Mouse (Mus musculus) embryonic facial prominence, embryonic 12.5 days (tissue): Measurements from ENCODE around the gene Elk4. TPM values are rescaled to one million over a fixed set of nuclear protein-coding genes. Genes with fewer than 3 reads are reported as not detected.

Experiments
- ATAC-seq: fragments of 200-750 bp; cut with Nextera tagmentation; 2 replicates; pipeline ENCODE4 v1.8.0; 2017; ENCODE audit not compliant: insufficient number of reproducible peaks, insufficient read depth, low FRiP score, low TSS enrichment
- H3K27ac ChIP-seq: fragments of 300-500 bp; sonication (generic); 2 replicates; pipeline ENCODE4 v1.5.1; 2016; ENCODE audit warnings: mild to moderate bottlenecking
- H3K27me3 ChIP-seq: fragments of 300-500 bp; sonication (generic); 2 replicates; pipeline ENCODE4 v1.6.1; 2016; ENCODE audit warnings: mild to moderate bottlenecking, moderate library complexity
- H3K36me3 ChIP-seq: fragments of 300-500 bp; sonication (generic); 2 replicates; pipeline ENCODE4 v1.6.1; 2016; ENCODE audit warnings: mild to moderate bottlenecking
- H3K4me1 ChIP-seq: fragments of 300-500 bp; sonication (generic); 2 replicates; pipeline ENCODE4 v1.6.1; 2016
- H3K4me2 ChIP-seq: fragments of 300-500 bp; sonication (generic); replicated peaks from 2 replicates; pipeline ENCODE4 v1.6.1; 2016; ENCODE audit warnings: mild to moderate bottlenecking, moderate library complexity
- H3K4me3 ChIP-seq: fragments of 300-500 bp; sonication (generic); 2 replicates; pipeline ENCODE4 v1.5.1; 2016; ENCODE audit warnings: mild to moderate bottlenecking
- H3K9ac ChIP-seq: fragments of 300-500 bp; sonication (generic); 2 replicates; pipeline ENCODE4 v1.6.1; 2016; ENCODE audit warnings: mild to moderate bottlenecking, moderate library complexity
- H3K9me3 ChIP-seq: fragments of 300-500 bp; sonication (generic); 2 replicates; pipeline ENCODE4 v1.6.1; 2016; ENCODE audit warnings: mild to moderate bottlenecking, moderate library complexity
- WGBS: fragments of 180-500 bp; shearing (Covaris S2); methylation state at CpG from one replicate; pipeline ENCODE4 v1.1.7; 2016; 5-methylcytosine and 5-hydroxymethylcytosine counted together
- polyA plus RNA-seq: library from polyadenylated mRNA; unstranded; fragments of >200 nt; fragmentation: Nextera tagmentation; extraction: Ambion mirVana; gene quantifications from 2 replicates; pipeline ENCODE4 v1.2.1, GENCODE M21; 2016

The Elk4 gene
- polyA plus RNA-seq, 1 experiment from 2014 or later, result 18.1 TPM

DNA sequence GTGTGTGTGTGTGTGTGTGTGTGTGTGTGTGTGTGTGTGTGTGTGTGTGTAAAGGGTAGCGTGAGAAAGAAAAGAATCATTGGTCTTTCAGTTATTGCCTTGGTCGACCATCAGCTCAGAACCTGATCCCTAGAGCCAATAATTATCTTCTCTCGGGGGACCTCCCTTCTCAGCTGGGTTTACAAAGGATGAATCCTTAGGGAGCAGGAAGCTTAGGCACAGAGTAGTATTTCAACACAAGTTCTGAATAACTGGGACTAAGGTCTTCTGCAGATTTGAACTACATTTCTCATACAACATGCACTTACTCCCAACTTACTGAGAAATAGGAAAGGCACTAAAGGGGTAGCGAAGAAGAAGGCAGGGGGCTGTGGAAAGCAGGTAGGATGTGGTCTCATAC is 17.9 kb upstream of the Elk4 start:
- WGBS, result 64% methylated on average over 4 of the region's 4 CpGs

DNA sequence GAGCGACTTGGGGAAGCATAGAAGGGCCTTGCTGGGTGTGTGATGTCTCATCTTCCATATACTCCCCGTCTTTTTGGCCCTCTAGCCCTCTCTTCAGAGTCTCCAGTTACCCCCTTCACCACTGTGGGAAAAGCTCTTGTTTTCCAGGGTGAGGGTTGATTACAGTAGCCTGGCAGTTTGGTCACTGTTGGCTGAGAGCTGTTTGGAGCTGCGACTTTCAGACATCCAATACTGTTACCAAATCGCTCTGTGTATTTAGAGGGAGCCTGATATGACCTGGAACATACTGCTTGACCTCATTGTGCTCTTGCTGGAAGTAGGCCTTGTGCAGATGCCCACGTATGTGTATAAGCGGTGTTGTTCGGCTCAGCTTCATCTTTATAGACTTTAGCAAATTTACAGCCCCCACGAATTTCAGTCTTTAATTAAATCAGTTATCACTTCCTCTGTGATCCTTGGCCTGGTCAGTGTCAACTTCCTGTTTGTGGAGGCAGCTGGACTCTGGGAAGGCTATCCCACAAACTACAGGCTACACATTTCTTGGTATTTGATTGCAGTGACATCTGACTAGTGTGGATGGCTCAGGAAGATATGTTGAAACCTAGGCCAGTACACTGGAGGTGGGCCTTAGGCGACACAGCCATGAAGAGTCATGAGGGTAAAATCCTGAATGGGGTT is 17.2 kb upstream of the Elk4 start:
- no peaks in the 10 kb centered on the region for H3K9me3 ChIP-seq
- no peak overlapping the region for H3K4me3 ChIP-seq
- no peak overlapping the region for H3K4me2 ChIP-seq
- H3K27ac ChIP-seq, result no peak overlapping the region
- no peak overlapping the region for H3K9ac ChIP-seq
- no peaks in the 10 kb centered on the region for H3K27me3 ChIP-seq
- 80% methylated on average over 9 of the region's 9 CpGs for WGBS
- ATAC-seq, result no peak
- H3K4me1 ChIP-seq, result no peaks in the 10 kb centered on the region
- H3K36me3 ChIP-seq, result no peaks in the 10 kb centered on the region

More for the DNA sequence above, 17.9 kb upstream of the Elk4 start:
- Histone ChIP-seq H3K4me1 (no peaks in the 10 kb centered on the region), H3K4me3 (no peak overlapping the region), H3K9ac (no peak overlapping the region), H3K9me3 (no peaks in the 10 kb centered on the region), H3K27ac (no peak overlapping the region), H3K27me3 (no peaks in the 10 kb centered on the region), H3K4me2 (no peak overlapping the region), H3K36me3 (no peaks in the 10 kb centered on the region)
- no peak for ATAC-seq

GRCm38 (mm10) chr1:131992561-131993001 is 14.8 kb upstream of the Elk4 start:
- H3K36me3 ChIP-seq, result no peaks in the 10 kb centered on the region
- H3K9me3 ChIP-seq, result no peaks in the 10 kb centered on the region
- WGBS, result 82% methylated on average over 7 of the region's 7 CpGs
- no peaks in the 10 kb centered on the region for H3K27me3 ChIP-seq
- H3K4me2 ChIP-seq, result no peak overlapping the region
- no peak overlapping the region for H3K27ac ChIP-seq
- H3K9ac ChIP-seq, result no peak overlapping the region
- no peak for ATAC-seq
- no peak overlapping the region for H3K4me3 ChIP-seq
- H3K4me1 ChIP-seq, result no peaks in the 10 kb centered on the region

DNA sequence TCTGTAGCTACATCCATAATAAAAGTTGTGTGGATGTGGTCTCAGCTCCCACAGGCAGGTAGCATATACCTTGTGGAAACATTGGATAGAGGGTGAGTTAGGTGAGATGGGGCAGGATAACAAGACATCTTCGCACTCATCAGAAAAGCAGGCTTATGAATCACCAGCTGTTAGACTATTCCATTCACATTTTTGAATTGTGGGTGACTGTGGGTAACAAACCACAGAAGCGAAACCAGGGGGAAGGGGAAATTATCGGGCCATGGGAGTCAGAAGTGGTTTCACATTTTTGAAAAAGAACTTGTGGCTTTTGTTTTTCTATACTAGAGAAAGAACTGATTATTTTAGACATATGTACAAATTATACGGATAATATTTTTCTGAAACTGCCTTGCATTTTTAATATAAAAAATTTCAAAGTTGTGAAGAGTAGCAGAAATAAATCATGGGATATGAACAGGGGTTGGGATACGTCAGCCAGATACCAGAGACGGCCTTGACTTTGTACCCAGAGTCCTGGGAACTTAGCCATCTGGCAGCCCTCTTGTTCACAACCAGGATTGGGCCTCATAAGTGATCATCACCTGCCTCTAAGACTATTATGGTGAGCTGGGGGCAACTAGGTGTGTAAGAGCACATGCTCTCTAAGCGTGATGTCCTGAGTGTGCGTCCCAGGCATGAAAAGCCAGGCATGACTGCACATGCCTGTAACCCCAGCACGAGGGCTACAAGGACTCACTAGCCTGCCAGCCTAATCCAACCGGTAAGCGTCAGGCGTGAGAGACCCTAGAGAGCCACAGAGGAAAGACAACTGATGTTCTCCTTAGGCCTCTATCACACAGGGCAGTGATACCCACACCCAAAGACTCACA is 14.0 kb upstream of the Elk4 start:
- Histone ChIP-seq H3K4me2 (no peak overlapping the region), H3K9ac (no peak overlapping the region), H3K4me3 (no peak overlapping the region), H3K36me3 (no peaks in the 10 kb centered on the region), H3K9me3 (no peaks in the 10 kb centered on the region), H3K27ac (no peak overlapping the region), H3K4me1 (no peaks in the 10 kb centered on the region), H3K27me3 (no peaks in the 10 kb centered on the region)
- ATAC-seq, result no peak
- WGBS, result 86% methylated on average over 12 of the region's 12 CpGs

DNA sequence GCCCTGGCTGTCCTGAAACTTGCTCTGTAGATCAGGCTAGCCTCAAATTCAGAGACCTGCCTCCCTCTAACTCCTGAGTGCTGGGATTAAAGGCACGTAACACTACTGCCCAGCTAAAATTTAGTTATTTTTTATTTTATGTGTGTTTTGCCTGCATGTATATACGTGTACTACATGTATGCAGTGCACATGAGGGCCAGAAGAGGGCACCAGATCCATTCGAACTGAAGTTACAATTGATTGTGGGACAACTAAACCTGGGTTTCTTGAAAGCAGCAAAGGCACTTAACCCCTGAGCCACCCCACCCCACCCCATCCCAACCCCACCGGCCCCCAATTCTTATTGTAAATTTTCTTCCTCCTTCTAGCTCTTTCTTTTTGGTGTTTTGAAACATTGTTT is 12.3 kb upstream of the Elk4 start:
- Histone ChIP-seq H3K4me2 (no peak overlapping the region), H3K4me3 (no peak overlapping the region), H3K27ac (no peak overlapping the region), H3K36me3 (no peaks in the 10 kb centered on the region), H3K4me1 (no peaks in the 10 kb centered on the region), H3K27me3 (no peaks in the 10 kb centered on the region), H3K9ac (no peak overlapping the region), H3K9me3 (no peaks in the 10 kb centered on the region)
- ATAC-seq, result no peak
- 38% methylated on average over 4 of the region's 4 CpGs for WGBS

DNA sequence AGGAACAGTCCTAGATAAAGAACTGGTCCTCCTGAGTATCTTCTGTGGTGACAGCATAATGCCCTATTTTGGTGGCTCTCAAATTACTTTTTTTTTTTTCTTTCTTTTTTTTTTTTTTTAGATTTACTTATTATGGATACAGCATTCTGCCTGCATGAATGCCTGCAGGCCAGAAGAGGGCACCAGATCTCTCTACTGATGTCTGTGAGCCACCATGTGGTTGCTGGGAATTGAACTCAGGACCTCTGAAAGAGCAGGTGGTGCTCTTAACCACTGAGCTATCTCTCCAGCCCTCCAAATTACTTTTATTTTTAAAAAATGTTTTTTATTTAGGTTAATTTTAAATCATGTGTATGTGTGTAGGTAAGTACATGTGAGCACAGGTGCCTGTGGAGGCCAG is 6.9 kb upstream of the Elk4 start:
- Histone ChIP-seq H3K4me1 (peaks cover 5% of the 10 kb centered on the region; the same call in 1 of the 2 replicates), H3K9me3 (no peaks in the 10 kb centered on the region), H3K4me3 (no peak overlapping the region), H3K27me3 (no peaks in the 10 kb centered on the region), H3K9ac (no peak overlapping the region), H3K27ac (no peak overlapping the region), H3K4me2 (no peak overlapping the region), H3K36me3 (no peaks in the 10 kb centered on the region)
- ATAC-seq, result no peak

- no peak overlapping the region for H3K4me3 ChIP-seq
- no peaks in the 10 kb centered on the region for H3K9me3 ChIP-seq
- H3K4me2 ChIP-seq, result no peak overlapping the region
- H3K36me3 ChIP-seq, result no peaks in the 10 kb centered on the region
- H3K27me3 ChIP-seq, result no peaks in the 10 kb centered on the region
- no peak overlapping the region for H3K9ac ChIP-seq
- no peak for ATAC-seq
- peaks cover 9% of the 10 kb centered on the region; the same call in 1 of the 2 replicates for H3K4me1 ChIP-seq
- WGBS, result 77% methylated on average over 4 of the region's 4 CpGs
- no peak overlapping the region for H3K27ac ChIP-seq
Observed at GRCm38 (mm10) chr1:132001880-132002330, 5.5 kb upstream of the Elk4 start.

DNA sequence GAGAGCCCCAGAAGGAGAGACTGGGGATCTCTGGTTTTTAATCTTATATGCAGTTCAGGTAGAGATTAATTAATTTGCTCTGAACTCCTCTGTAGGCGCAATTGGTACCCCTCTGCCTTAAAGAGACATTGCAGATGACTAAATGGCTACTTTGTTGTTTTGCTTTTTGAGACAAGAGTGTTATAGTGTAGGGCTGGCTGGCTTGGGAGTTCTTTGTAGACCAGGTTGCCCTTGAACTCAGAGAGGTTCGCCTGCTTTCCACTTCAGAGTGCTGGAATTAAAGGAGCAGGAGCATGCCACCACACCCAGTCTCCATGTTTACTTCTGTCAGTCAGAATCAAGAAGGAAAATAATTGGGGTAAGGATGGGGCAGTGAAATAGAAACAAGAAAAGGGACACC is 4.3 kb upstream of the Elk4 start:
- ATAC-seq, result no peak
- Histone ChIP-seq H3K4me2 (no peak overlapping the region), H3K36me3 (no peaks in the 10 kb centered on the region), H3K9ac (no peak overlapping the region), H3K4me1 (peaks cover 9% of the 10 kb centered on the region; the same call in 1 of the 2 replicates), H3K27ac (no peak overlapping the region), H3K9me3 (no peaks in the 10 kb centered on the region), H3K27me3 (no peaks in the 10 kb centered on the region), H3K4me3 (no peak overlapping the region)
- WGBS, result 72% methylated on average over 2 of the region's 2 CpGs

GRCm38 (mm10) chr1:132003817-132004216 is 3.6 kb upstream of the Elk4 start:
- Histone ChIP-seq H3K4me2 (no peak overlapping the region), H3K9me3 (no peaks in the 10 kb centered on the region), H3K9ac (no peak overlapping the region), H3K27ac (no peak overlapping the region), H3K4me3 (no peak overlapping the region), H3K4me1 (peaks cover 9% of the 10 kb centered on the region; the same call in 1 of the 2 replicates), H3K27me3 (no peaks in the 10 kb centered on the region), H3K36me3 (no peaks in the 10 kb centered on the region)
- ATAC-seq, result no peak
- WGBS, result 26% methylated on average over 1 of the region's 1 CpGs

DNA sequence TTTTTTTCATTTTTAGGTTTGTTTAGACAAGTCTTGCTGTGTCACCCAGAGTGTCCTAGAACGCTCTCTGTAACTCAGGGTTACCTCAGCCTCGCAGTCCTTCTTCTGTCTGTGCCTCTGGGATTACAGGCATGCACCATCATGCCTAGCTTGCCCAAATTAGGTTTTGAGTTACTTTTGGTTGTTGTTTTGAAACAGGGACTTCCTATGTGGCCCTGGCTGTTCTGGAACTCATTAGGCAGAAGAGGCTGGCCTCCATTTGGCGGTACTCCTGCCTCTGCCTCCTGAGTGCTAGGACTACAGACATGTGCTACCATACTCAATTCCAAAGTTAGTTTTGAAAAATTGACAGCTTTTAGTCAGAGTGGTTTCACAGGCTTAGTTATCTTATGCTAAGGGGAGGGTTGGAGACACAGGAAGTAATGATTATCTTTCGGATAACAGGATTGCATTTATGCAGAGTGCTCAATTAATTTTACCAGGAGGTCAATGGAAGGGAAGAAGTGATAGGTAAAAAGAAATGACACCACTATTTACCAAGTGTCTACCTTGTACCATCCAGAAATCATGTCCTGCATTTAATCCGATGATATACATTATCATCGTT is 2.7 kb upstream of the Elk4 start:
- no peak for ATAC-seq
- Histone ChIP-seq H3K27ac (no peak overlapping the region), H3K4me3 (no peak overlapping the region), H3K36me3 (no peaks in the 10 kb centered on the region), H3K9ac (no peak overlapping the region), H3K4me2 (no peak overlapping the region), H3K27me3 (no peaks in the 10 kb centered on the region), H3K4me1 (peaks cover 16% of the 10 kb centered on the region), H3K9me3 (no peaks in the 10 kb centered on the region)
- WGBS, result 63% methylated on average over 6 of the region's 6 CpGs

DNA sequence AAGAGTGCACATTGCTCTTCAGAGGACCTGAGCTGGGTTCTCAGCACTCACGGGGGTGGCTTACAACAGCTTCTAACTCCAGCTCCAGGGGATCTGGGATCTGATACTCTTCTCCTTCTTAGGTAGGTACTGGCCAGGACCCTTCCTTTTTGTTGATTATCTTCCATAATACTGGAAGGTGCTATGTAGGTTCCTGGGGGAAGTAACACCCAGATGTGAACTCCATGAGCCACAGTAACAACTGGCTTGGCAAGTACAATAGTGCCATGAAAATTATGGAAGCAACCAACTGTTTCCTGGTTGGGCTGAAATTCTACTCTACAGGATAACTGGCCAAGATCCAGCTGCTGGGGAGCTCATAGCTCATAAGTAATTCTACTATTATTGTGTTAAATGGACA is 1.9 kb upstream of the Elk4 start:
- no peaks in the 10 kb centered on the region for H3K27me3 ChIP-seq
- no peak overlapping the region for H3K27ac ChIP-seq
- H3K4me1 ChIP-seq, result peaks cover 18% of the 10 kb centered on the region
- 87% methylated on average over 1 of the region's 1 CpGs for WGBS
- H3K9me3 ChIP-seq, result no peaks in the 10 kb centered on the region
- ATAC-seq, result no peak
- no peak overlapping the region for H3K9ac ChIP-seq
- no peak overlapping the region for H3K4me3 ChIP-seq
- no peaks in the 10 kb centered on the region for H3K36me3 ChIP-seq
- H3K4me2 ChIP-seq, result no peak overlapping the region

DNA sequence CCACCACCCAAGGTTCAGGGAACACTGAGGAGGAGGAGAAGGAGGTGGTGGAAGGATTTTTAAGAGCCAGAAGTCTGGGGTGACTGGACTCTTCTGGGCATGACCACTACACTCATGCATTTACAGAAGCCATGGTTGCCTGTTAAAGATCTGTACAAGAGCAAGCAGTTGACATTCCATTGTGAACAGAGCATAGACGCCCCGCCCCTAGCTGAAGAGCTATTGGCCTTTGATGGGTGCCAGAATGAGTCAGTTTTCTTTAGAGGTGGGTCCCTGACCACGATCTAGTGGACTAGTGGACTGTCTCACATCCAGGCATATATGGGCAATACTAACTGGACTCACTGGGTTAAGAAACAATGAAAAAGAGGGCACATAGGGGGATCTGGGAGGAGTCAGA is 1.4 kb upstream of the Elk4 start:
- Histone ChIP-seq H3K4me2 (no peak overlapping the region), H3K36me3 (no peaks in the 10 kb centered on the region), H3K4me3 (no peak overlapping the region), H3K27me3 (no peaks in the 10 kb centered on the region), H3K27ac (no peak overlapping the region), H3K4me1 (peaks cover 21% of the 10 kb centered on the region), H3K9ac (no peak overlapping the region), H3K9me3 (no peaks in the 10 kb centered on the region)
- no peak for ATAC-seq
- 83% methylated on average over 3 of the region's 3 CpGs for WGBS
